Mouse (Mus musculus) CH12.LX (cell line): ENCODE results near the gene Dazap1. TPM values are rescaled to one million over a fixed set of nuclear protein-coding genes. Genes with fewer than 3 reads are reported as not detected.

Source experiments
- DNase-seq: peaks from one replicate; pipeline ENCODE4 v3.0.0-alpha.2; 2013; ENCODE audit errors: extremely low read depth
- H3K27ac ChIP-seq: 2 replicates; pipeline ENCODE4 v1.5.1; 2012; ENCODE audit warnings: low read depth, mild to moderate bottlenecking, control low read depth, moderate library complexity; ENCODE audit not compliant: insufficient read depth
- H3K27me3 ChIP-seq: replicated peaks from 2 replicates; pipeline ENCODE3; 2012; ENCODE audit warnings: inconsistent platforms
- H3K36me3 ChIP-seq, 2 experiments: replicated peaks in 1 of 2; 2 replicates each; pipeline versions ENCODE3 to v1.6.1; 2012; ENCODE audit warnings: inconsistent platforms in 1 of 2, low read length in 1 of 2, mild to moderate bottlenecking in 1 of 2, mixed read lengths in 1 of 2, moderate library complexity in 1 of 2; ENCODE audit not compliant: control insufficient read depth in 1 of 2, insufficient read depth in 1 of 2
- H3K4me1 ChIP-seq, 2 experiments: 2 replicates each; pipeline ENCODE4 v1.6.1; 2012; ENCODE audit warnings: inconsistent platforms in 1 of 2, moderate library complexity in 1 of 2; ENCODE audit not compliant: insufficient read depth in 2 of 2, control insufficient read depth in 1 of 2
- H3K4me2 ChIP-seq: 2 replicates; pipeline ENCODE4 v1.6.1; 2012; ENCODE audit warnings: low read depth, mild to moderate bottlenecking, control low read depth; ENCODE audit not compliant: poor library complexity, insufficient read depth, severe bottlenecking
- H3K4me3 ChIP-seq, 3 experiments: fragments of 150-350 bp in 1 of 3; sonication (generic) in 1 of 3; replicated peaks in 1 of 3; 2 replicates each; pipeline versions ENCODE3 to v1.5.1; 2011 to 2012; ENCODE audit warnings: low read depth in 2 of 3, low read length in 2 of 3, mild to moderate bottlenecking in 2 of 3, moderate library complexity in 2 of 3, control low read depth in 1 of 3, improper control_type of control experiment in 1 of 3, inconsistent platforms in 1 of 3, mixed read lengths in 1 of 3; ENCODE audit not compliant: poor library complexity in 1 of 3
- H3K79me2 ChIP-seq: replicated peaks from 2 replicates; pipeline ENCODE4 v1.6.1; 2012; ENCODE audit warnings: mild to moderate bottlenecking, moderate library complexity; ENCODE audit not compliant: control insufficient read depth, poor library complexity, insufficient read depth, severe bottlenecking; ENCODE audit errors: extremely low read depth
- H3K9ac ChIP-seq: 2 replicates; pipeline ENCODE4 v1.6.1; 2012; ENCODE audit warnings: low read depth, mild to moderate bottlenecking, control low read depth, moderate library complexity; ENCODE audit not compliant: insufficient read depth
- H3K9me3 ChIP-seq: replicated peaks from 2 replicates; pipeline ENCODE3; 2012; ENCODE audit warnings: low read length, inconsistent platforms, mixed read lengths
- BHLHE40 ChIP-seq: IDR thresholded peaks from 2 replicates; pipeline ENCODE4 v1.6.1; 2011; ENCODE audit warnings: mild to moderate bottlenecking, low read depth, low read length, improper control_type of control experiment
- CHD2 ChIP-seq: IDR thresholded peaks from 2 replicates; pipeline ENCODE4 v1.6.1; 2011; ENCODE audit warnings: low read length, improper control_type of control experiment
- ELF1 ChIP-seq: IDR thresholded peaks from 2 replicates; pipeline ENCODE4 v1.6.1; 2014; ENCODE audit warnings: low read depth, mild to moderate bottlenecking, inconsistent platforms, low read length, improper control_type of control experiment
- EP300 ChIP-seq: IDR thresholded peaks from 2 replicates; pipeline ENCODE4 v1.6.1; 2011; ENCODE audit warnings: low read length, improper control_type of control experiment
- JUN ChIP-seq: IDR thresholded peaks from 2 replicates; pipeline ENCODE4 v1.6.1; 2011; ENCODE audit warnings: low read depth, mild to moderate bottlenecking, low read length, improper control_type of control experiment, moderate library complexity; ENCODE audit not compliant: insufficient read depth
- MAFK ChIP-seq: IDR thresholded peaks from 2 replicates; pipeline ENCODE4 v1.6.1; 2011; ENCODE audit warnings: low read length, improper control_type of control experiment; ENCODE audit not compliant: insufficient replicate concordance
- MAX ChIP-seq: IDR thresholded peaks from 2 replicates; pipeline ENCODE4 v1.6.1; 2011; ENCODE audit warnings: low read length, improper control_type of control experiment
- MEF2A ChIP-seq: IDR thresholded peaks from 2 replicates; pipeline ENCODE4 v1.6.1; 2014; ENCODE audit warnings: low read depth, mild to moderate bottlenecking, inconsistent platforms, low read length, improper control_type of control experiment, borderline replicate concordance
- MXI1 ChIP-seq: IDR thresholded peaks from 2 replicates; pipeline ENCODE4 v1.6.1; 2011; ENCODE audit warnings: mild to moderate bottlenecking, low read depth, low read length, improper control_type of control experiment
- MYC ChIP-seq: IDR thresholded peaks from 2 replicates; pipeline ENCODE4 v1.6.1; 2011; ENCODE audit warnings: low read depth, mild to moderate bottlenecking, improper control_type of control experiment, low read length
- POLR2A ChIP-seq: IDR thresholded peaks from 2 replicates; pipeline ENCODE4 v1.6.1; 2011; ENCODE audit warnings: low read depth, mild to moderate bottlenecking, improper control_type of control experiment, low read length
- POLR2AphosphoS2 ChIP-seq: IDR thresholded peaks from 2 replicates; pipeline ENCODE4 v1.6.1; 2011; ENCODE audit warnings: low read depth, low read length, improper control_type of control experiment
- RAD21 ChIP-seq: IDR thresholded peaks from 2 replicates; pipeline ENCODE4 v1.6.1; 2011; ENCODE audit warnings: low read depth, mild to moderate bottlenecking, low read length, improper control_type of control experiment, moderate library complexity
- RCOR1 ChIP-seq: conservative IDR thresholded peaks from 2 replicates; pipeline ENCODE4 v1.6.1; 2012; ENCODE audit warnings: low read depth, mild to moderate bottlenecking, inconsistent platforms, low read length, improper control_type of control experiment
- SMC3 ChIP-seq: IDR thresholded peaks from 2 replicates; pipeline ENCODE4 v1.6.1; 2011; ENCODE audit warnings: low read depth, low read length, improper control_type of control experiment
- USF1 ChIP-seq: IDR thresholded peaks from 2 replicates; pipeline ENCODE4 v1.6.1; 2014; ENCODE audit warnings: low read depth, mild to moderate bottlenecking, inconsistent platforms, low read length, improper control_type of control experiment
- USF2 ChIP-seq: conservative IDR thresholded peaks from 2 replicates; pipeline ENCODE4 v1.6.1; 2011; ENCODE audit warnings: low read depth, low read length, improper control_type of control experiment
- ZMIZ1 ChIP-seq: IDR thresholded peaks from 2 replicates; pipeline ENCODE4 v1.6.1; 2012; ENCODE audit warnings: low read depth, mild to moderate bottlenecking, inconsistent platforms, low read length, improper control_type of control experiment
- ZNF384 ChIP-seq: IDR thresholded peaks from 2 replicates; pipeline ENCODE4 v1.6.1; 2012; ENCODE audit warnings: low read depth, low read length, improper control_type of control experiment, inconsistent platforms
- dilution Hi-C: fragments of 300-500 bp; cut with MboI; formaldehyde crosslinking; loops from 2 replicates; pipeline ENCODE4 v1.14.3; 2020; ENCODE audit warnings: low sequenced_read_pairs; ENCODE audit not compliant: extremely low pct_unique_long_range_greater_than_20kb, extremely low pct_ligation_motif_present
- in situ Hi-C: fragments of 300-500 bp; cut with MboI; formaldehyde crosslinking; loops from 3 replicates; pipeline ENCODE4 v1.14.3; 2019; ENCODE audit warnings: low sequenced_read_pairs, low pct_ligation_motif_present, low pct_unique_long_range_greater_than_20kb, mixed read lengths
- polyA plus RNA-seq: library from polyadenylated mRNA; unstranded; fragments of >175 nt; gene quantifications from 2 replicates; pipeline ENCODE4 v1.2.1, GENCODE M21; 2012; ENCODE audit warnings: low read depth; ENCODE audit not compliant: insufficient read length
- total RNA-seq, 2 experiments: library from RNA; depleted of rRNA; stranded (reverse); fragments of 300-350 nt in 1 of 2; fragments of >200 nt in 1 of 2; gene quantifications; 2 replicates each; pipeline ENCODE4 v1.2.3; 2012 to 2014

Gene Dazap1
- total and polyA plus RNA-seq, 3 experiments, result 162 to 236 (median 187) TPM

DNA sequence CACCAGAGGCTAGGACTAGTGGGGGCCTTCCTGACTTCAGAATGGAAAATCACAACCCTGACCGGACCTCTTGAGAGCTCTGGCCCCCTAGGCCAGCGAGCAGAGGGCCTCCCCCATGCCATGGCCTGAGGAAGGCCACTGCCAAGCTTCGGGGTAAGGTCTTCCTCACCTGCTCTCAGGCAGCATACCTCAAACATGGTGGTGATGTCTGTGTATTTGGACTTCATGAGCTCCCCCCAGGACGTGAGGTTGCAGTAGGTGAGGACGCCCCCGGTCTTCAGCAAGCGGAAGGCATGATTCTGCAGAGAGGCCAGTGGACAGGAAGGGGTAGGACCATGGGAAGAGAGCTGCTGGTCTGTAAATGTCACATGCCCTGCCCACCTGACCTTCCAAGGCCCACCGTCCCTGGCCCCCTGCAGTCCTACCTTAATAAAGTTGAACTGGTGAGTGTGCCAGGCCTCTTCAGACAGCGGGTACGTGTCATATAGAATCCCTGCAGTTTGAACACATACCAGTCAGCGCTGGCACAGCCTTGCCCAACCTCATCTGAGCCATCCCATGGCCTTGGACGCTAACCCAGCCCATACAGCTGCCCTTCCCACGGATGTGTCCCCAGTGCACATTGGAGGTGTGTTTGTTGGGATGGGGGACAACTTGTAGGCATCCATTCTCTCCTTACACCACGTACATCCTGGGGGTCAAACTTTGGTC is 2.4 kb upstream of the Dazap1 start:
- no peak overlapping the region for H3K9ac ChIP-seq
- in situ Hi-C loops, result no loop called here
- dilution Hi-C loops, result no loop called here
- H3K27me3 ChIP-seq, result no peaks in the 10 kb centered on the region
- no peak overlapping the region for H3K4me3 ChIP-seq
- peaks cover 52 to 59% of the 10 kb centered on the region in 2 experiments for H3K36me3 ChIP-seq
- no peak for DNase-seq
- H3K4me1 ChIP-seq, result peaks cover 7 to 22% of the 10 kb centered on the region in 2 experiments
- no peak for TF ChIP-seq SMC3
- TF ChIP-seq BHLHE40, result no peak
- TF ChIP-seq MYC, result no peak
- TF ChIP-seq ZNF384, result no peak
- TF ChIP-seq JUN, result no peak
- TF ChIP-seq USF1, result no peak
- no peak for TF ChIP-seq ZMIZ1
- TF ChIP-seq MAX, result no peak
- no peak for TF ChIP-seq POLR2A
- TF ChIP-seq ELF1, result no peak
- TF ChIP-seq EP300, result no peak
- no peak for TF ChIP-seq POLR2AphosphoS2
- no peak for TF ChIP-seq RAD21
- no peak for TF ChIP-seq RCOR1
- H3K27ac ChIP-seq, result no peak overlapping the region
- no peaks in the 10 kb centered on the region for H3K79me2 ChIP-seq
- H3K4me2 ChIP-seq, result no peak overlapping the region
- H3K9me3 ChIP-seq, result no peaks in the 10 kb centered on the region

DNA sequence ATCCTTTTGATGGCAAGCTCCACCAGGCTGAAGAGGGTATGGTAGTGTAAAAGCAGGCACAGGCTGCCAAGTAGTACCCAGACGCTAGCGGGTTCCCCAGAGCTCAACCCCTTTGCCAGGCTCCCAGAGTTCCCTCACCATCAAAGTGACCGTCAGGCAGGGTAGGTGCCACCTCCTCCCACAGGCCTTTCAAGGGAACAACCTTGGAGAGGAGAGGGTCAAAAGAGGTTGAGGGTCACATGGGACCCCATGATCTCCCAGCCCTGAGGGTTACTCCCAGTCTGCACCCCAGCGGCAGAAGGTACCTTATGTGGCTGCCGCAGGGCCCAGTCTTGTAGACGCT is 1.9 kb upstream of the Dazap1 start:
- H3K4me3 ChIP-seq, result no peak overlapping the region
- no peak for DNase-seq
- no peaks in the 10 kb centered on the region for H3K79me2 ChIP-seq
- no peak overlapping the region for H3K9ac ChIP-seq
- H3K27ac ChIP-seq, result no peak overlapping the region
- no peak for TF ChIP-seq SMC3
- no peak for TF ChIP-seq MEF2A
- TF ChIP-seq MXI1, result no peak
- no peak for TF ChIP-seq USF2
- no peak for TF ChIP-seq ZMIZ1
- no peak for TF ChIP-seq MAFK
- TF ChIP-seq MYC, result no peak
- TF ChIP-seq POLR2A, result no peak
- no peak for TF ChIP-seq ELF1
- TF ChIP-seq CHD2, result no peak
- peaks cover 47 to 53% of the 10 kb centered on the region in 2 experiments for H3K36me3 ChIP-seq
- in situ Hi-C loops (no loop called here), dilution Hi-C loops (no loop called here)
- H3K27me3 ChIP-seq, result no peaks in the 10 kb centered on the region
- H3K4me2 ChIP-seq, result no peak overlapping the region
- no peaks in the 10 kb centered on the region for H3K9me3 ChIP-seq
- H3K4me1 ChIP-seq, result peaks cover 7 to 26% of the 10 kb centered on the region in 2 experiments
